Mouse (Mus musculus) hindbrain, embryonic 12.5 days (tissue): Measurements from ENCODE around the gene Hsf5. TPM values are rescaled to one million over a fixed set of nuclear protein-coding genes. Genes with fewer than 3 reads are reported as not detected.

ENCODE experiments used
- ATAC-seq: fragments of 200-750 bp; cut with Nextera tagmentation; 2 replicates; pipeline ENCODE4 v1.8.0; 2017; ENCODE audit warnings: moderate TSS enrichment; ENCODE audit not compliant: low FRiP score
- H3K27ac ChIP-seq: fragments of 300-500 bp; sonication (generic); 2 replicates; pipeline ENCODE4 v1.5.1; 2016; ENCODE audit warnings: mild to moderate bottlenecking
- H3K27me3 ChIP-seq: fragments of 300-500 bp; sonication (generic); 2 replicates; pipeline ENCODE4 v1.6.1; 2016; ENCODE audit warnings: mild to moderate bottlenecking
- H3K36me3 ChIP-seq: fragments of 300-500 bp; sonication (generic); 2 replicates; pipeline ENCODE4 v1.6.1; 2016; ENCODE audit warnings: mild to moderate bottlenecking
- H3K4me1 ChIP-seq: fragments of 300-500 bp; sonication (generic); 2 replicates; pipeline ENCODE4 v1.6.1; 2016
- H3K4me2 ChIP-seq: fragments of 300-500 bp; sonication (generic); replicated peaks from 2 replicates; pipeline ENCODE4 v1.6.1; 2016; ENCODE audit warnings: mild to moderate bottlenecking
- H3K4me3 ChIP-seq: fragments of 300-500 bp; sonication (generic); 2 replicates; pipeline ENCODE4 v1.5.1; 2016; ENCODE audit warnings: mild to moderate bottlenecking
- H3K9ac ChIP-seq: fragments of 300-500 bp; sonication (generic); 2 replicates; pipeline ENCODE4 v1.6.1; 2016; ENCODE audit warnings: mild to moderate bottlenecking, moderate library complexity
- H3K9me3 ChIP-seq: fragments of 300-500 bp; sonication (generic); replicated peaks from 2 replicates; pipeline ENCODE4 v1.6.1; 2016; ENCODE audit warnings: mild to moderate bottlenecking
- WGBS: fragments of 180-500 bp; shearing (Covaris S2); methylation state at CpG from one replicate; pipeline ENCODE4 v1.1.7; 2016; 5-methylcytosine and 5-hydroxymethylcytosine counted together
- polyA plus RNA-seq: library from polyadenylated mRNA; unstranded; fragments of >200 nt; fragmentation: Nextera tagmentation; extraction: Ambion mirVana; gene quantifications from 2 replicates; pipeline ENCODE4 v1.2.1, GENCODE M21; 2016

Gene Hsf5
- polyA plus RNA-seq, 1 experiment from 2014 or later: 0.45 TPM

- Histone ChIP-seq H3K27me3 (no peaks in the 10 kb centered on the region), H3K9me3 (0 out of 2 replicates have a peak, but pooled peaks cover 6% of the 10 kb centered on the region), H3K4me3 (no peak overlapping the region), H3K36me3 (peaks cover 81% of the 10 kb centered on the region), H3K9ac (no peak overlapping the region), H3K27ac (no peak overlapping the region), H3K4me2 (no peak overlapping the region), H3K4me1 (no peaks in the 10 kb centered on the region)
- no peak for ATAC-seq
- WGBS: 92% methylated on average over 5 of the region's 5 CpGs
Observed at GRCm38 (mm10) chr11:87615551-87615950, 1.4 kb upstream of the Hsf5 start.

DNA sequence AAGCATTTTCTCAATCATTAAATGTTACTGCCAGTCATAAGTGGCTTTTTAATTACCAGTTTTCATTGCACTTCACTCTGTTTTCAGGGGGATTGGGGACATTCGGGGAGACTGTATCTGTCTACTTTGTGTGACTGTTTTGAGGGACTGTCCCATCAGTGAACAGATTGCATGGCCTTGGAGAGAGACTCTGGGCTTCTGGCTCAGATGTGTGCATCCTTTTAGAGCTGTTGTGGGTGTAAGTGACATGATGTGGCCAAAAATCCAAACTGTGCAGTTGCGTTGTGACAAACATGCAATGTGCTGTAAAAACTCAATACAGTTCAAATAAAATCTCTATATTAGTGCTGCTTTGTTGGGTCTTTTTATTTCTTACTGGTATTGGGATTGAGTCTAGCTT lies 1.0 kb upstream of the Hsf5 start:
- Histone ChIP-seq H3K4me3 (no peak overlapping the region), H3K4me1 (no peaks in the 10 kb centered on the region), H3K27ac (no peak overlapping the region), H3K9me3 (0 out of 2 replicates have a peak, but pooled peaks cover 6% of the 10 kb centered on the region), H3K27me3 (no peaks in the 10 kb centered on the region), H3K9ac (no peak overlapping the region), H3K4me2 (no peak overlapping the region), H3K36me3 (peaks cover 77% of the 10 kb centered on the region)
- no peak for ATAC-seq
- WGBS: 97% methylated on average over 2 of the region's 2 CpGs

DNA sequence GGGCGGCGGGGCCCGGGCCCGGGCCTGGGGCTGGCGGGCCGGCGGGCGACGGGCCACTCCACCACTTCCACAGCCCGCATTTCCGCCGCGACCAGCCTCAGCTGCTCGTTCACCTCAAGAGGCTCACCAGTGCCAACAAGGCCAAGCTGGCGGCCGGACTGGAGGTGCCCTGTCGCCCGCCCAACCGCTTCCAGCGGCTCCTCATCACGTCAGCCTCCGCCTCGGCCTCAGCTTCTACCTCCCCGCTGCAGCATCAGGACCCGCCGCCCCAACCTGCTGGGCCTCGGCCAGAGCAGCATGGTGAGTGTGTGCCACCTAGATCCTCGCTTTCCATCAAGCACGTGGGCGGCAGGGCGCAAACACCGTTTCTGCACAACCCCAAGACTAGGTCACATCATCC lies 642 bp downstream of the Hsf5 start:
- WGBS: 92% methylated on average over 32 of the region's 32 CpGs
- no peak for ATAC-seq
- Histone ChIP-seq H3K4me1 (no peaks in the 10 kb centered on the region), H3K4me3 (no peak overlapping the region), H3K36me3 (peaks cover 61% of the 10 kb centered on the region), H3K9ac (no peak overlapping the region), H3K9me3 (0 out of 2 replicates have a peak, but pooled peaks cover 6% of the 10 kb centered on the region), H3K27me3 (no peaks in the 10 kb centered on the region), H3K4me2 (no peak overlapping the region), H3K27ac (no peak overlapping the region)

GRCm38 (mm10) chr11:87623160-87623559 lies 6.2 kb downstream of the Hsf5 start:
- H3K4me3 ChIP-seq: no peak overlapping the region
- H3K9ac ChIP-seq: no peak overlapping the region
- H3K4me2 ChIP-seq: no peak overlapping the region
- ATAC-seq: no peak
- no peaks in the 10 kb centered on the region for H3K4me1 ChIP-seq
- WGBS: 78% methylated on average over 4 of the region's 4 CpGs
- no peaks in the 10 kb centered on the region for H3K27me3 ChIP-seq
- no peaks in the 10 kb centered on the region for H3K9me3 ChIP-seq
- peaks cover 41% of the 10 kb centered on the region for H3K36me3 ChIP-seq
- H3K27ac ChIP-seq: no peak overlapping the region

- WGBS: 39% methylated on average over 10 of the region's 10 CpGs
- Histone ChIP-seq H3K27me3 (no peaks in the 10 kb centered on the region), H3K4me2 (no peak overlapping the region), H3K9ac (no peak overlapping the region), H3K9me3 (no peaks in the 10 kb centered on the region), H3K36me3 (peaks cover 23% of the 10 kb centered on the region; the same call in 1 of the 2 replicates), H3K4me1 (no peaks in the 10 kb centered on the region), H3K4me3 (no peak overlapping the region), H3K27ac (no peak overlapping the region)
- ATAC-seq: no peak
Observed at GRCm38 (mm10) chr11:87629859-87630258, 12.9 kb downstream of the Hsf5 start.

DNA sequence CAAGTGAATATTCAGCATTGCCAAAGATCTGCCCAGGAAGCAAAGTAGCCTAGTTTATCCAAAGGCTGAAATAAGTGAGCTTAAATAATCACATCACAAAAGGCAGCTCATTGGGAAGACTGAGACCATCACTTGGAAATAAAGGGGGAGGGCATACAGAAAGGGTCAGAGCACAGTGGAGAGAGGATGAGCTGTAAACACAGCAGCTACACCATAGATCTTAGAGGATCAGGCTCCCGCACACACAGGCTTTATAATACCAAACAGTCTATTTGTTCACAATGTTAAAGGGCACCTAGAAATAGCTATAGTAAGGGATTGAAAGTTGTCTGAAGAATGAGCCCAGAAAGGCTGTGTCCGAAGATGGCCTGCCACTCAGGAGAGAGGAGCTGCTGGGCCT lies 21.8 kb downstream of the Hsf5 start:
- H3K9me3 ChIP-seq: no peaks in the 10 kb centered on the region
- H3K36me3 ChIP-seq: peaks cover 8% of the 10 kb centered on the region; the same call in 1 of the 2 replicates
- peaks cover 9% of the 10 kb centered on the region for H3K4me1 ChIP-seq
- no peak overlapping the region for H3K27ac ChIP-seq
- H3K4me3 ChIP-seq: peak overlapping the region; percentile 37
- WGBS: 9% methylated on average over 2 of the region's 2 CpGs
- peak overlapping the region; percentile 72 for H3K4me2 ChIP-seq
- ATAC-seq: no peak
- peak overlapping the region; percentile 65 for H3K9ac ChIP-seq
- no peaks in the 10 kb centered on the region for H3K27me3 ChIP-seq

DNA sequence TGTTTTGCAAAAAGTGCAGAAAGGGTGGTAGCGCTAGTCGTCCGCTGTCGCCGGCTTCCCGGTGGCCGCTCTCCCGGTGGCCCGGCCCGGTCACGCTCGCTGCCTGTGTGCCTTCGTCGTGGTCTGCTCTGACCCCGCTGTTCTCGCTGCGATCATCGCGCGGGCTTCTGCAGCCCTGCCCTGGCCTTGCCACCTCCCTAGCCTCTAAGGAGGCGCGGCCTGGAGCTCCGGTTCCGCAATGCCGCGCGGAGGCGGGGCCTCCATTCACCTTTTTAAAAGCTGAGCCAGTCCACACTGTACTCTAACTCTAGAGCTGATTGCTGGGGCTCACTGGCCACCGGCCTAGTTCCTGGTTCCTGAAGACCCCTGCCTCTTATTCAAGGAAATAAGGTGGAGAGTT lies 22.2 kb downstream of the Hsf5 start:
- H3K27me3 ChIP-seq: no peaks in the 10 kb centered on the region
- H3K9ac ChIP-seq: peak overlapping the region; percentile 65
- peaks cover 4% of the 10 kb centered on the region; the same call in 1 of the 2 replicates for H3K36me3 ChIP-seq
- H3K27ac ChIP-seq: no peak overlapping the region
- peak overlapping the region; percentile 72 for H3K4me2 ChIP-seq
- H3K4me3 ChIP-seq: peak overlapping the region; percentile 37
- WGBS: under 1% methylated on average over 29 of the region's 29 CpGs
- no peaks in the 10 kb centered on the region for H3K9me3 ChIP-seq
- peaks cover 9% of the 10 kb centered on the region for H3K4me1 ChIP-seq
- no peak for ATAC-seq

DNA sequence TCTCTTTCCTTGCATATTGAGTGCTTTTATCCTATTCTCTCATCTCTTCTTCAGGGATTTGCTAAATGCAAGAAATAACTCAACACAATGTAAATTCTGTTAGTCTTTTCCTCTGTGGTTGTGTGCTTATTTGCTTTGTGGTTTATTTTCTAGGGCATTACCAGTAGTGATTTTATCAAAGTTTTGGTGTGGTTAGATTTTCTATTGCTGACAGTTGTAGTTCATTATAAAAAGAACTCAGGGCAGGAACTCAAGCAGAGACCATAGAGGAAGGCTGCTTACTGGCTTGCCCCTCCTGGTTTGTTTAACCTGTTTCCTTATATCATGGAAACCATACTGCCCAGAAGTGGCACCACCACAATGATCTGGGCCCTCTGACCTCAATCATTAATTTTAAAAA lies 25.9 kb downstream of the Hsf5 start:
- Histone ChIP-seq H3K4me1 (peaks cover 9% of the 10 kb centered on the region), H3K9ac (no peak overlapping the region), H3K4me2 (no peak overlapping the region), H3K27me3 (no peaks in the 10 kb centered on the region), H3K27ac (no peak overlapping the region), H3K9me3 (no peaks in the 10 kb centered on the region), H3K4me3 (no peak overlapping the region), H3K36me3 (no peaks in the 10 kb centered on the region)
- no peak for ATAC-seq

- WGBS: 87% methylated on average over 5 of the region's 5 CpGs
- no peak for ATAC-seq
- Histone ChIP-seq H3K27ac (no peak overlapping the region), H3K4me3 (no peak overlapping the region), H3K4me2 (no peak overlapping the region), H3K9me3 (no peaks in the 10 kb centered on the region), H3K27me3 (no peaks in the 10 kb centered on the region), H3K36me3 (no peaks in the 10 kb centered on the region), H3K4me1 (no peaks in the 10 kb centered on the region), H3K9ac (no peak overlapping the region)
Observed at GRCm38 (mm10) chr11:87654693-87655092, 37.7 kb downstream of the Hsf5 start.

- no peak overlapping the region for H3K4me2 ChIP-seq
- H3K9me3 ChIP-seq: no peaks in the 10 kb centered on the region
- H3K9ac ChIP-seq: no peak overlapping the region
- no peaks in the 10 kb centered on the region for H3K36me3 ChIP-seq
- no peak overlapping the region for H3K4me3 ChIP-seq
- peaks cover 6% of the 10 kb centered on the region; the same call in 1 of the 2 replicates for H3K4me1 ChIP-seq
- no peak overlapping the region for H3K27ac ChIP-seq
- peaks cover 17% of the 10 kb centered on the region for H3K27me3 ChIP-seq
- no peak for ATAC-seq
- WGBS: 72% methylated on average over 7 of the region's 7 CpGs
Observed at GRCm38 (mm10) chr11:87659216-87659615, 42.3 kb downstream of the Hsf5 start.

- Histone ChIP-seq H3K27ac (no peak within 1 kb of the TSS), H3K4me2 (peak within 1 kb of the TSS; percentile 59), H3K4me1 (peaks cover 6% of the 10 kb centered on the region; the same call in 1 of the 2 replicates), H3K9me3 (no peaks in the 10 kb centered on the region), H3K36me3 (no peaks in the 10 kb centered on the region), H3K27me3 (peaks cover 21% of the 10 kb centered on the region), H3K9ac (no peak within 1 kb of the TSS), H3K4me3 (peak within 1 kb of the TSS; percentile 27)
- ATAC-seq: no peak
- WGBS: under 1% methylated on average over 8 of the region's 8 CpGs
Observed at GRCm38 (mm10) chr11:87662407-87662806, 45.4 kb downstream of the Hsf5 start, which contains the start of gene Rnf43. Gene Rnf43 (plus strand): TSS chr11:87662722.

GRCm38 (mm10) chr11:87662822-87663221 lies 45.9 kb downstream of the Hsf5 start:
- no peak overlapping the region for H3K9ac ChIP-seq
- no peaks in the 10 kb centered on the region for H3K36me3 ChIP-seq
- H3K4me3 ChIP-seq: peak overlapping the region; percentile 27
- peaks cover 6% of the 10 kb centered on the region; the same call in 1 of the 2 replicates for H3K4me1 ChIP-seq
- peaks cover 21% of the 10 kb centered on the region for H3K27me3 ChIP-seq
- no peaks in the 10 kb centered on the region for H3K9me3 ChIP-seq
- WGBS: 18% methylated on average over 14 of the region's 14 CpGs
- no peak overlapping the region for H3K27ac ChIP-seq
- H3K4me2 ChIP-seq: peak overlapping the region; percentile 59
- ATAC-seq: no peak

DNA sequence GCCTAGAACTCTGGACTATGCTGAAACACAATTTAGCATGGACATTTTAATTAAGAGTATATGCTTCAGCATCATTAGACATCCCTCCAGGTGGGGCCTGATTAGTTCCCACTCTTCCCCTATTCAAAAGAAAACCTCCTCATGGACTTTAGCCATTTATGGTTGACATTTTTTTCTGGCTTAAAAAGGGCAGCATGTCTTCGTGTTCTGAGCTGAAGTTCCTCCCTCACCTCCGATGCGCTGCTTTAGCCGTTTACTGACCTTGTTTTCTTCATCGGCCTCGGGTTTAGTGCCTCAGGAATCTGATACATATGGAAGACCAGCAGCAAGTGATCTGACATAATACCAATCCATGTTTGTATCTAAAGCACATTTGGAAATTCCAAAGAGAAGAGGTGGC lies 47.0 kb downstream of the Hsf5 start:
- no peaks in the 10 kb centered on the region for H3K9me3 ChIP-seq
- H3K27ac ChIP-seq: no peak overlapping the region
- ATAC-seq: no peak
- 0 out of 2 replicates have a peak overlapping the region, but pooled peaks have one; percentile 9 for H3K4me2 ChIP-seq
- peaks cover 6% of the 10 kb centered on the region; the same call in 1 of the 2 replicates for H3K4me1 ChIP-seq
- no peak overlapping the region for H3K9ac ChIP-seq
- no peaks in the 10 kb centered on the region for H3K36me3 ChIP-seq
- H3K4me3 ChIP-seq: no peak overlapping the region
- WGBS: 81% methylated on average over 6 of the region's 6 CpGs
- peaks cover 21% of the 10 kb centered on the region for H3K27me3 ChIP-seq
